ENCODE assay signal across 8 mouse cellular contexts in the genomic region with DNA sequence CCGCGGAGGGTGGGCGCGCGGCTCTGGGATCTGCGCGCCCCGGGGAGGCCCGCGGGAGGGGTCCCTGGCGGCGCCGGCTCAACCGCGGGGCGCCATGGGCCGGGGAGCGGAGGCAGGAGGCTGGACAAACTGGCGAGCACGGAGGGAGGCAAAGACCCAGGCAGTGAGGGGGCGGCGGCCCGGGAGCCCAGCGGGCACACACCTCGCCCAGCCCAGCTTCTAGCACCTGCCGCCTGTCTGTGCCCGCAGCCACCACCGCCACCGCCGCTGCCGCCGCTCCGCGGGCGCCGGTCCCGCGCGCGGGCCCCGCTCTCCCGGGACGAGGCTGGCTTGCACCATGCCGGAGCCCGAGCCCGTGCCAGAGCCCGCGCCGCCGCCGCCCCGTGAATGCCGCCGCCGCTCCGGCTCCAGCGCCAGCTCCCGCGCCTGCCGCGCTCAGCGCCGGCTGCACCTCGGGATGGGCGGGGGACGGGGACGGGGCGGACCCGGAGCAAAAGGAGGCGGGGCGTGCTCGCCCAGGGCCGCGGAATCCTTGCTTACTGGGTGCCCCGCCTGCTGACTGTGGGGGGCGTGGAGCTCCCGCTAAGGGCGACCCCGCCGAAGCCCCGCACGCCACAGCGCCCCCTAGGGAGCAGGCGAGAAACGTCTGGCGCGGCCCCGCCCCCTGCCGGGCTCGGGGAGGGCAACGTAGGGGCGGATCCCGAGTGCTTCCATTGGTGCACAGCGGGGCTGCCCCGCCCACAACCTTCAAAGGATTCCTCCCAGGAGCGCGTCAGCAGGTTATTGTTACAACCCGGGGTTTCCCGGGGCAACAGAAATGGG. TPM values are rescaled to one million over a fixed set of nuclear protein-coding genes. Genes with fewer than 3 reads are reported as not detected.
DNase-seq lines count a peak whose midpoint lies in the region; ATAC-seq and TF ChIP-seq lines count a peak whose summit lies in the region.

TSS of gene Foxo6 (minus strand) at position 60 of the 822 bp plus-strand sequence.

- peaks cover 8% of the 10 kb centered on the region for H3K27me3 ChIP-seq in C2C12 (ENCODE audit: control insufficient read depth, insufficient read depth, insufficient read length)
- H3K27me3 ChIP-seq in erythroblast, embryonic 14.5 days (ENCODE audit: control insufficient read depth), result peaks cover 69% of the 10 kb centered on the region
- peaks cover 56% of the 10 kb centered on the region for H3K27me3 ChIP-seq in heart, embryonic 11.5 days (ENCODE audit: control insufficient read depth, insufficient read depth, low read length)
- H3K27me3 ChIP-seq in kidney, embryonic 16.5 days (ENCODE audit: insufficient read depth, low read length), result peaks cover 35% of the 10 kb centered on the region
- H3K27me3 ChIP-seq in liver, adult 2 months (ENCODE audit: control insufficient read depth, insufficient read depth, low read length), result peaks cover 4% of the 10 kb centered on the region; the same call in 1 of the 2 replicates
- H3K27me3 ChIP-seq in stomach, embryonic 14.5 days (ENCODE audit: control insufficient read depth, insufficient read depth, low read length), result peaks cover 14% of the 10 kb centered on the region

- H3K4me1 ChIP-seq in erythroblast, embryonic 14.5 days (ENCODE audit: control insufficient read depth), result peaks cover 15% of the 10 kb centered on the region
- H3K4me1 ChIP-seq in heart, embryonic 11.5 days (ENCODE audit: control insufficient read depth, insufficient read depth, low read length), result peaks cover 25% of the 10 kb centered on the region
- peaks cover 22% of the 10 kb centered on the region for H3K4me1 ChIP-seq in kidney, embryonic 16.5 days (ENCODE audit: insufficient read depth, low read length)
- H3K4me1 ChIP-seq in liver, adult 2 months (ENCODE audit: control insufficient read depth, insufficient read depth, low read length), result no peaks in the 10 kb centered on the region
- peaks cover 15% of the 10 kb centered on the region for H3K4me1 ChIP-seq in stomach, embryonic 14.5 days (ENCODE audit: control insufficient read depth, insufficient read depth, low read length)

- no peaks in the 10 kb centered on the region for H3K79me2 ChIP-seq in C2C12 (ENCODE audit: control insufficient read depth, insufficient read depth)
- H3K79me2 ChIP-seq in liver, adult 2 months (ENCODE audit: control insufficient read depth, insufficient read depth, low read length), result no peaks in the 10 kb centered on the region

- peak within 1 kb of the TSS; percentile 45 for H3ac ChIP-seq in C2C12 (ENCODE audit: control insufficient read depth, insufficient read length, low read depth)

- H3K9ac ChIP-seq in heart, embryonic 11.5 days (ENCODE audit: low read depth, low read length), result peak within 1 kb of the TSS; percentile 69
- H3K9ac ChIP-seq in kidney, embryonic 16.5 days (replicated peaks; ENCODE audit: low read length), result peak within 1 kb of the TSS; percentile 69
- peak within 1 kb of the TSS; percentile 59 for H3K9ac ChIP-seq in liver, adult 2 months (ENCODE audit: low read depth, low read length)
- H3K9ac ChIP-seq in stomach, embryonic 14.5 days (replicated peaks; ENCODE audit: low read depth, low read length), result peak within 1 kb of the TSS; percentile 33; the same call in 1 of the 2 replicates

- peak; percentile 95 for TF ChIP-seq CTCF in C2C12 (IDR thresholded peaks at IDR 0.05; ENCODE audit: control insufficient read depth, insufficient read depth, insufficient read length)
- TF ChIP-seq CTCF in brain, embryonic 14.5 days (IDR thresholded peaks at IDR 0.05; ENCODE audit: borderline replicate concordance, extremely low read depth, insufficient read depth, insufficient read length), result peak; percentile 80
- peak; percentile 74 for TF ChIP-seq CTCF in liver, adult 2 months (IDR thresholded peaks at IDR 0.05; ENCODE audit: low read depth, low read length)

- TF ChIP-seq POLR2A in brain, embryonic 14.5 days (IDR thresholded peaks at IDR 0.05; ENCODE audit: borderline replicate concordance, extremely low read depth, insufficient read depth, insufficient read length, poor library complexity, severe bottlenecking), result peak; percentile 69
- TF ChIP-seq POLR2A in liver, adult 2 months (IDR thresholded peaks at IDR 0.05; ENCODE audit: extremely low read depth, insufficient read depth, low read length), result no peak

- H3K9me3 ChIP-seq in erythroblast, embryonic 14.5 days (ENCODE audit: control insufficient read depth, low read length), result peaks cover 8% of the 10 kb centered on the region
- no peaks in the 10 kb centered on the region for H3K9me3 ChIP-seq in heart, embryonic 11.5 days (replicated peaks; ENCODE audit: control insufficient read depth, low read length)
- H3K9me3 ChIP-seq in kidney, embryonic 16.5 days (ENCODE audit: low read length), result no peaks in the 10 kb centered on the region
- no peaks in the 10 kb centered on the region for H3K9me3 ChIP-seq in stomach, embryonic 14.5 days (ENCODE audit: control insufficient read depth, low read depth, low read length)

- H3K36me3 ChIP-seq in C2C12 (ENCODE audit: control insufficient read depth, insufficient read depth), result no peaks in the 10 kb centered on the region
- no peaks in the 10 kb centered on the region for H3K36me3 ChIP-seq in erythroblast, embryonic 14.5 days (ENCODE audit: control insufficient read depth)
- H3K36me3 ChIP-seq in heart, embryonic 11.5 days (ENCODE audit: control insufficient read depth, insufficient read depth, low read length), result no peaks in the 10 kb centered on the region
- H3K36me3 ChIP-seq in kidney, embryonic 16.5 days (ENCODE audit: insufficient read depth, low read length), result no peaks in the 10 kb centered on the region
- no peaks in the 10 kb centered on the region for H3K36me3 ChIP-seq in liver, adult 2 months (ENCODE audit: control insufficient read depth, insufficient read depth, low read length)
- no peaks in the 10 kb centered on the region for H3K36me3 ChIP-seq in stomach, embryonic 14.5 days (ENCODE audit: control insufficient read depth, insufficient read depth, low read length)

- under 1% methylated on average over 78 of the region's 99 CpGs for WGBS in heart, embryonic 11.5 days (ENCODE audit: insufficient replicate concordance)
- under 1% methylated on average over 69 of the region's 99 CpGs for WGBS in kidney, embryonic 16.5 days
- under 1% methylated on average over 95 of the region's 99 CpGs for WGBS in liver, adult 2 months
- WGBS in stomach, embryonic 14.5 days, result under 1% methylated on average over 77 of the region's 99 CpGs

- peak within 1 kb of the TSS; percentile 100 for H3K4me2 ChIP-seq in heart, embryonic 11.5 days
- H3K4me2 ChIP-seq in kidney, embryonic 16.5 days (replicated peaks; ENCODE audit: low read depth, low read length), result peak within 1 kb of the TSS; percentile 100
- peak within 1 kb of the TSS; percentile 99 for H3K4me2 ChIP-seq in stomach, embryonic 14.5 days (replicated peaks; ENCODE audit: low read depth, low read length)

- DNase-seq in brain, embryonic 14.5 days (ENCODE audit: low read depth), result peak; percentile 98
- peak; percentile 71 for DNase-seq in liver, adult 2 months (ENCODE audit: extremely low read depth, low read depth, low spot score)
- peak; percentile 88 for DNase-seq in naive thymus-derived CD4-positive, alpha-beta T cell, adult 2 months (ENCODE audit: low read depth)

- no peak within 1 kb of the TSS for H3K4me3 ChIP-seq in C2C12 (ENCODE audit: insufficient read depth, poor library complexity, severe bottlenecking)
- H3K4me3 ChIP-seq in erythroblast, embryonic 14.5 days (replicated peaks), result peak within 1 kb of the TSS; percentile 56
- H3K4me3 ChIP-seq in heart, embryonic 11.5 days (ENCODE audit: low read depth, low read length), result peak within 1 kb of the TSS; percentile 68
- peak within 1 kb of the TSS; percentile 62 for H3K4me3 ChIP-seq in kidney, embryonic 16.5 days (ENCODE audit: low read length)
- H3K4me3 ChIP-seq in liver, adult 2 months (ENCODE audit: insufficient read depth, low read depth, low read length), result peak within 1 kb of the TSS; percentile 20; the same call in 1 of the 2 replicates
- H3K4me3 ChIP-seq in stomach, embryonic 14.5 days (ENCODE audit: low read depth, low read length), result peak within 1 kb of the TSS; percentile 60

- H3K79me3 ChIP-seq in C2C12 (ENCODE audit: low read depth), result no peaks in the 10 kb centered on the region

- peak; percentile 85 for ATAC-seq in heart, embryonic 11.5 days (replicated peaks; ENCODE audit: insufficient number of reproducible peaks, low FRiP score, low TSS enrichment)
- ATAC-seq in kidney, embryonic 16.5 days (ENCODE audit: low FRiP score, low TSS enrichment), result peak; percentile 90
- peak; percentile 91 for ATAC-seq in stomach, embryonic 14.5 days (ENCODE audit: insufficient number of reproducible peaks, insufficient read depth, low FRiP score, low read depth)

- H3K27ac ChIP-seq in heart, embryonic 11.5 days (ENCODE audit: low read depth, low read length), result no peak within 1 kb of the TSS
- no peak within 1 kb of the TSS for H3K27ac ChIP-seq in kidney, embryonic 16.5 days (ENCODE audit: low read length)
- no peak within 1 kb of the TSS for H3K27ac ChIP-seq in liver, adult 2 months (replicated peaks; ENCODE audit: insufficient read depth, low read depth, low read length)
- H3K27ac ChIP-seq in stomach, embryonic 14.5 days (ENCODE audit: low read length), result no peak within 1 kb of the TSS

TF ChIP-seq in C2C12, 6 proteins besides CTCF, POLR2A, EP300 and RAD21:
- no peak for TF ChIP-seq CEBPB (IDR thresholded peaks at IDR 0.05; ENCODE audit: low read depth)
- TF ChIP-seq USF1 (IDR thresholded peaks at IDR 0.05; ENCODE audit: low read depth), result no peak
- TF ChIP-seq MYOG (IDR thresholded peaks at IDR 0.05; ENCODE audit: control insufficient read depth, extremely low read depth, insufficient read length), result no peak
- TF ChIP-seq MYOD1 (IDR thresholded peaks at IDR 0.05; ENCODE audit: control insufficient read depth, insufficient read length, low read depth), result no peak
- TF ChIP-seq MAX (IDR thresholded peaks at IDR 0.05), result no peak
- no peak for TF ChIP-seq FOSL1 (IDR thresholded peaks at IDR 0.05; ENCODE audit: insufficient read depth, low read length, poor library complexity, severe bottlenecking)

RNA-seq across cellular contexts. Expression of gene Foxo6, which starts in this region (rescaled TPM):
- 0.76 TPM for polyA plus RNA-seq in C2C12 (2012; fragmentation: generic; extraction: Trizol)
- 22.7 and 35.4 TPM in 2 replicates for polyA plus RNA-seq in brain, embryonic 14.5 days (2012; rRNA removed)
- polyA plus RNA-seq in erythroblast, embryonic 14.5 days (2012), result not detected in 2 replicates
- polyA plus RNA-seq in heart, embryonic 11.5 days (2014; fragmentation: Nextera tagmentation; extraction: Ambion mirVana), result 0.21 and 0.29 TPM in 2 replicates
- 0.10 and 0.15 TPM in 2 replicates for polyA plus RNA-seq in kidney, embryonic 16.5 days (2015; fragmentation: Nextera tagmentation; extraction: Ambion mirVana)
- 0.07 TPM in 1 of 2 replicates, not detected in the other for total RNA-seq in liver, adult 2 months (2014; rRNA removed)
- polyA plus RNA-seq in liver, adult 2 months (2012; rRNA removed), result 0.02 and 0.07 TPM in 2 replicates
- 0.12 and 0.38 TPM in 2 replicates for polyA plus RNA-seq in stomach, embryonic 14.5 days (2014; fragmentation: Nextera tagmentation; extraction: Ambion mirVana)

Comparison
In these comparisons a context has a peak if more than half of its experiments do, and no peak if none do; other contexts are left out.
1. RNA of gene Foxo6 (polyA plus RNA-seq): 22.7 to 35.4 TPM in brain, embryonic 14.5 days; 0.76 TPM in C2C12 (single experiment), 0.21 to 0.29 TPM in heart, embryonic 11.5 days, 0.10 to 0.15 TPM in kidney, embryonic 16.5 days, 0.12 to 0.38 TPM in stomach, embryonic 14.5 days, 0.02 to 0.07 TPM in liver, adult 2 months and not detected in erythroblast, embryonic 14.5 days; every median in the first group is over 10 times any median in the second.
2. Peak in ATAC-seq, H3K4me3 ChIP-seq, H3K9ac ChIP-seq and H3K4me2 ChIP-seq in heart, embryonic 11.5 days; RNA of the gene not detected or under 1 TPM.
3. Peak in ATAC-seq, H3K4me3 ChIP-seq, H3K9ac ChIP-seq and H3K4me2 ChIP-seq in kidney, embryonic 16.5 days; RNA of the gene not detected or under 1 TPM.
4. Peak in DNase-seq, H3K4me3 ChIP-seq and H3K9ac ChIP-seq in liver, adult 2 months; RNA of the gene not detected or under 1 TPM.
5. Peak in ATAC-seq, H3K4me3 ChIP-seq, H3K9ac ChIP-seq and H3K4me2 ChIP-seq in stomach, embryonic 14.5 days; RNA of the gene not detected or under 1 TPM.
6. Peak in every context shown above with its lines, with median percentiles within 50 percentile points of each other: CTCF ChIP-seq, DNase-seq, ATAC-seq, H3K4me2 ChIP-seq and H3K9ac ChIP-seq.